Mouse (Mus musculus) embryonic fibroblast, embryonic 13.5 days (primary cell): ENCODE data around the gene Phpt1.

Experiments used
- CTCF ChIP-seq: IDR thresholded peaks from 2 replicates; pipeline ENCODE4 v1.5.1; 2011; ENCODE audit warnings: mild to moderate bottlenecking, control low read depth, low read length, moderate library complexity, borderline replicate concordance; ENCODE audit not compliant: insufficient read depth
- POLR2A ChIP-seq: IDR thresholded peaks from 2 replicates; pipeline ENCODE4 v1.6.1; 2011; ENCODE audit warnings: low read depth, mild to moderate bottlenecking, control low read depth, low read length, moderate library complexity

DNA sequence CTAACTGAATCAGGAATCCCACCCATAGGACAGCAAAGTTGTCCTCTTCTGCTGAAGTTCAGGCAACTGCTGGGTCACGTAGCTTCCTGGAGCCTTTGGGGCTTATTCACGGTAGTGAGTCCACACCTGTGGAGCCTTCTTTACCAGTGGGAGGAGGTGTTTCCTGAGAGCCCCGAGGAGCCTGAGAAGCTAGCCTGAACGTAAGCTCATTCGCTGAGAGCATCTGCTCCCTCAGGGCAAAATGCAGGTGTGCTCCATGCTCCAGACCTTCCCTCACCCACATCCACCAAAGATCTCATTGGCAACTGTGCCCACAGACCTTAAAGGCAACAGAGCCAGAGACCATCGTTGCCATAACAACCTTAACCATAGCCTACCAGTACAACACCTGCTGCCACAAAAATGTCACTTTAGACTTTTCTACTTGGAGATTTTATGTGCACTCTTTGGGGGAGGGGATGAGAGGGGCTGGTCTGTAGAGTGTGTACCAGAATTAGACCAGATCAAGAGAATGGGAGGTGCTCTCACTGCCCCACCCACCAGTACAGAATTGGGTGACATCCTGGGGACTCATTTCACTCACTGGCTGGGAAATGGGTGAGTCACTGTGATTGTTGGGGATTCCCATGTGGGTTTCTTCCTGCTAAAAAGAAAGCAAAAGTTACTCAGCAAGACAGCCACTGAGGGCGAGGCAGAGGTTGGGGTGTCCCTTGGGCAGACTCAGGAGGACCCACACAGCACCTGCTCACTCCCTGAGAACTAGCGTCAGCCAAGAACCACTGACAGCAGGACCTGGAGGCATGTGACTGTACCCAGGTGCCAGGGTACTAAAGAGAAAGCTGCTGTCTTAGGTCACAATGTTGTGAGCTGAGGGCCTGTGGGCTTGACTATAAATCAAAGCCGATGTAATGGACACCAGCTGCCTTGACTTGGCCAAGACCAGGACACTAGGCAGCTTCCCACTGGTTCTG, 25.7 kb downstream of the Phpt1 start:
- TF ChIP-seq CTCF: no peak
- no peak for TF ChIP-seq POLR2A
